Mouse (Mus musculus) cortical plate, adult 2 months (tissue): ENCODE results near the gene Gpr158. TPM values are rescaled to one million over a fixed set of nuclear protein-coding genes. Genes with fewer than 3 reads are reported as not detected.

Experiments used
- H3K27ac ChIP-seq: fragments of 200-500 bp; 2 replicates; pipeline ENCODE4 v1.5.1; 2012; ENCODE audit warnings: low read length, control low read depth, inconsistent platforms; ENCODE audit not compliant: insufficient read depth
- H3K4me1 ChIP-seq: fragments of 200-500 bp; 2 replicates; pipeline ENCODE4 v1.6.1; 2011; ENCODE audit warnings: low read length; ENCODE audit not compliant: control insufficient read depth, insufficient read depth
- H3K4me3 ChIP-seq: fragments of 200-500 bp; 2 replicates; pipeline ENCODE4 v1.5.1; 2011; ENCODE audit warnings: mild to moderate bottlenecking, low read length, control low read depth; ENCODE audit not compliant: insufficient read depth
- CTCF ChIP-seq: fragments of 200-500 bp; IDR thresholded peaks from 2 replicates; pipeline ENCODE4 v1.5.1; 2011; ENCODE audit warnings: mild to moderate bottlenecking, control low read depth, low read length; ENCODE audit not compliant: insufficient read depth; ENCODE audit errors: extremely low read depth
- POLR2A ChIP-seq: fragments of 200-500 bp; IDR thresholded peaks from 2 replicates; pipeline ENCODE4 v1.6.1; 2011; ENCODE audit warnings: mild to moderate bottlenecking, low read length, control low read depth; ENCODE audit not compliant: insufficient read depth; ENCODE audit errors: extremely low read depth
- polyA plus RNA-seq: library from polyadenylated mRNA; depleted of rRNA; stranded (reverse); fragments of >200 nt; gene quantifications from 2 replicates; pipeline ENCODE4 v1.2.3, GENCODE M21; 2012

Gpr158 gene
- polyA plus RNA-seq, 1 experiment: 56.8 TPM

- H3K4me1 ChIP-seq: no peaks in the 10 kb centered on the region; the same call in 1 of the 2 replicates
- no peak overlapping the region for H3K4me3 ChIP-seq
- no peak for TF ChIP-seq CTCF
- TF ChIP-seq POLR2A: no peak
- H3K27ac ChIP-seq: no peak overlapping the region
Measured at GRCm38 (mm10) chr2:21507449-21507848, 140.1 kb downstream of the Gpr158 start.

GRCm38 (mm10) chr2:21530750-21531149 lies 163.4 kb downstream of the Gpr158 start:
- Histone ChIP-seq H3K4me1 (no peaks in the 10 kb centered on the region), H3K27ac (no peak overlapping the region), H3K4me3 (no peak overlapping the region)
- no peak for TF ChIP-seq POLR2A
- no peak for TF ChIP-seq CTCF

GRCm38 (mm10) chr2:21619180-21619579 lies 251.8 kb downstream of the Gpr158 start:
- no peak overlapping the region for H3K27ac ChIP-seq
- H3K4me1 ChIP-seq: peaks cover 2% of the 10 kb centered on the region; the same call in 1 of the 2 replicates
- H3K4me3 ChIP-seq: no peak overlapping the region
- TF ChIP-seq POLR2A: no peak
- no peak for TF ChIP-seq CTCF

- TF ChIP-seq CTCF (no peak), POLR2A (no peak)
- H3K27ac ChIP-seq: no peak overlapping the region
- no peak overlapping the region for H3K4me3 ChIP-seq
- H3K4me1 ChIP-seq: no peaks in the 10 kb centered on the region
Measured at GRCm38 (mm10) chr2:21632136-21632535, 264.8 kb downstream of the Gpr158 start.

- Histone ChIP-seq H3K27ac (no peak overlapping the region), H3K4me3 (no peak overlapping the region), H3K4me1 (peaks cover 3% of the 10 kb centered on the region; the same call in 1 of the 2 replicates)
- TF ChIP-seq CTCF (no peak), POLR2A (no peak)
Measured at GRCm38 (mm10) chr2:21665721-21666120, 298.4 kb downstream of the Gpr158 start.

- TF ChIP-seq CTCF (no peak), POLR2A (no peak)
- Histone ChIP-seq H3K4me1 (peaks cover 3% of the 10 kb centered on the region), H3K4me3 (no peak overlapping the region), H3K27ac (peak overlapping the region; percentile 84)
Measured at GRCm38 (mm10) chr2:21676084-21676838, 308.9 kb downstream of the Gpr158 start.

GRCm38 (mm10) chr2:21676839-21677123 lies 309.4 kb downstream of the Gpr158 start:
- H3K27ac ChIP-seq: peak overlapping the region; percentile 65; the same call in 1 of the 2 replicates
- TF ChIP-seq CTCF: no peak

GRCm38 (mm10) chr2:21680735-21681270 lies 313.5 kb downstream of the Gpr158 start:
- Histone ChIP-seq H3K4me3 (no peak overlapping the region), H3K27ac (no peak overlapping the region), H3K4me1 (peaks cover 6% of the 10 kb centered on the region)
- no peak for TF ChIP-seq CTCF
- TF ChIP-seq POLR2A: no peak

More at GRCm38 (mm10) chr2:21676839-21677123, 309.4 kb downstream of the Gpr158 start:
- Histone ChIP-seq H3K4me3 (no peak overlapping the region), H3K4me1 (peaks cover 3% of the 10 kb centered on the region)

GRCm38 (mm10) chr2:21684736-21685135 lies 317.4 kb downstream of the Gpr158 start:
- Histone ChIP-seq H3K4me3 (no peak overlapping the region), H3K4me1 (peaks cover 3% of the 10 kb centered on the region), H3K27ac (peak overlapping the region; percentile 79; the same call in 1 of the 2 replicates)
- TF ChIP-seq CTCF (no peak), POLR2A (no peak)

GRCm38 (mm10) chr2:21693128-21693527 lies 325.8 kb downstream of the Gpr158 start:
- TF ChIP-seq POLR2A (no peak), CTCF (no peak)
- no peak overlapping the region for H3K4me3 ChIP-seq
- H3K27ac ChIP-seq: no peak overlapping the region
- H3K4me1 ChIP-seq: no peaks in the 10 kb centered on the region
